Mouse (Mus musculus) gastrocnemius, adult 8-10 months (tissue): ENCODE data around the gene Numa1. TPM values are rescaled to one million over a fixed set of nuclear protein-coding genes. Genes with fewer than 3 reads are reported as not detected.
"Not testable (repeated sequence)": the region's sequence is repeated elsewhere in the genome, so short reads cannot be mapped to it uniquely, and the experiment has no call there.

Source experiments
- DNase-seq, 2 experiments: peaks; one replicate each; pipeline ENCODE4 v3.0.0; 2022; ENCODE audit warnings: low spot score in 2 of 2
- total RNA-seq, 4 experiments: library from RNA; stranded (reverse); gene quantifications; 2 replicates each; pipeline ENCODE4 v1.2.4; 2022

Gene Numa1
- 10 to 100 TPM; 46.9 to 56.4 (median 51.8) TPM for total RNA-seq

DNA sequence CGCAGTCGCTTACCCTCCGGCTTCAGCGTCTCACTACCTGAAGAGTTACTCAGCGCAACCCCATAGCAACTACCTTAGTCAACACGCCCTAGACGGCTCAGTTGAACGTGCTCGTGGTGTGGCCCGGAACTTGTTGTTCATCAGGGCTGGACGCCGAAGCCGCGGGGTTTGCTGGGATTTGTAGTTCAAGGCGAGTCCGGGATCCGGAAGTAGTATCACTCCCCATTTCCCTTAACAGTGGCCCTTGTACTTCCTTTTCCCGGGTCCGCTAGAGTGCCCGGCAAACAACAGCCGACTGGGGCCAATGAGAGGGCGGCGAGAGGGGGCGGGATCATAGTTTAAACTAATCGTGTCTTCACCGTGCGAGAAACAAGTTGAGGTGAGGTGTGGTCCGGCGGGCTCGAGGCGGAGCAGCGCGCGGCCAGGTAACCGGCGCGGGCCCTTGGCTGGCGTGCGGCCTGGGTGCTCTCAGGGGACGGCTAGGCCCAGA, at the start of gene Numa1, which contains the start of gene Lrrc51:
Gene Numa1 (plus strand): TSS at position 361 of the 490 bp plus-strand sequence.
Gene Lrrc51 (minus strand): TSS at position 145 of the 490 bp plus-strand sequence.
- DNase-seq: peak; percentile 92 to 94

DNA sequence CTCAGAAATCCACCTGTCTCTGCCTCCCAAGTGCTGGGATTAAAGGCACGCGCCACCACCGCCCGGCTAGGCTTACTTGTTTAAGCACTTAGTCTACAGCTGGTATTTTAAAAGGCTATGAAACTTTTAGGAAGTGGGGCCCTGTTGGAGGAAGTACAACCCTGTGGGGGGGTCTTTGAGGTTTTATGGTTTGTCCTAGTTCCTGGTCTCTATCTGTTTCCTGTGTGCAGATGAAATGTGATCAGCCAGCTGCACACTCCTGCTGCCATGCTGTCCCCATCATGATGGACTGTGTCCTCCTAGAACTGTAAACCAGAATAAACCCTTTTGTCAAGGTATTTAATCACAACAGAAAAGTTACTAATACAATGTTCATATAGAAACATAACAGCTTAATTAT, 49.8 kb upstream of the Numa1 start:
- no peak for DNase-seq

DNA sequence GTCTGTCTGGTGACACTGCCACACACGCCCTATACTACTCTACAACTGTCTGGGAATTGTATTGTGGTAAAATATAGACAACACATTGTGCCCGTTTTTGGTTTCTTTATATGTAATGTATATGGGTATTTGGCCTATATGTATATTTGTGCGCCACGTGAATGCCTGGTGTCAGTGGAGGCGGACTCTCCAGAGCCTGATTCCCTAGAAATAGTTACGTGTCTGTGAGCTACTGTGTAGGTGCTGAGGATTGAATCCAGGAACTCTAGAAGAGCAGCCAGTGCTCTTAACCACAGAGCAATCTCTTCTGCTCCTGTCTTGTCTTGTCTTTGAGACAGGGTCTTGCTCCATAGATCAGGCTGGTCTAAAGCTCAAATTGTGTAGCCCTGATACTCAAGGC, 47.6 kb upstream of the Numa1 start:
- DNase-seq: no peak

DNA sequence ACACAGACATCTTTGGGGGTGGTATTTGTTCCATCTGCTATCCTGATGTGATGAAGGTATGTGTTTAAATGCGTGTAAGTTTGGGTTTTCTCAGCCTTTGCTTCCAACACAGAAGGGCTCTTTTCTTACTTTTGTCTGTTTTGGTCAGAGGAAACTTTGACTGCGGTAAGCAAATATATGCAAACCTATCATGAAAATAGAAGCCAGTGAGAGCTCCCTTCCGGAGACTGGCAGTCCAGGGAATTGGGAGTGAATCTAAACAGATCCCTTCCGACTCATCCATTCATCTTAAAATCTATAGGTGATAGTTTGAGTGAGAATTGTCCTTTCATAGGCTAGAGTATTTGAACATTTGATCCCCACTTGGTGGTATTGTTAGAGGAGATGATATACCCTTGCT, 45.5 kb upstream of the Numa1 start:
- DNase-seq: no peak

DNA sequence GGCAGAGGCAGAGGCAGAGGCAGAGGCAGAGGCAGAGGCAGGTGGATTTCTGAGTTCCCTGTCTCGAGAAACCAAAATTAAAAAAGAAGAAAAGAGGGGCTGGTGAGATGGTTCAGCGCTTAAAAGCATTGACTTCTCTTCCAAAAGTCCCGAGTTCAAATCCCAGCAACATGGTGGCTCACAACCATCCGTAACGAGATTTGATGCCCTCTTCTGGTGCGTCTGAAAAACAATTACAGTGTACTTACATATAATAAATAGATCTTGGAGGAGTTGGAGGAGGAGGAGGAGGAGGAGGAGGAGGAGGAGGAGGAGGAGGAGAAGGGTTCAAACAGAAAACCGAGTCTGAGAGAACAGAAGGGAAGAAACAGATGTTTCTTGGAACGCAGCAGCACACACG, 38.2 kb upstream of the Numa1 start:
- no peak for DNase-seq

DNA sequence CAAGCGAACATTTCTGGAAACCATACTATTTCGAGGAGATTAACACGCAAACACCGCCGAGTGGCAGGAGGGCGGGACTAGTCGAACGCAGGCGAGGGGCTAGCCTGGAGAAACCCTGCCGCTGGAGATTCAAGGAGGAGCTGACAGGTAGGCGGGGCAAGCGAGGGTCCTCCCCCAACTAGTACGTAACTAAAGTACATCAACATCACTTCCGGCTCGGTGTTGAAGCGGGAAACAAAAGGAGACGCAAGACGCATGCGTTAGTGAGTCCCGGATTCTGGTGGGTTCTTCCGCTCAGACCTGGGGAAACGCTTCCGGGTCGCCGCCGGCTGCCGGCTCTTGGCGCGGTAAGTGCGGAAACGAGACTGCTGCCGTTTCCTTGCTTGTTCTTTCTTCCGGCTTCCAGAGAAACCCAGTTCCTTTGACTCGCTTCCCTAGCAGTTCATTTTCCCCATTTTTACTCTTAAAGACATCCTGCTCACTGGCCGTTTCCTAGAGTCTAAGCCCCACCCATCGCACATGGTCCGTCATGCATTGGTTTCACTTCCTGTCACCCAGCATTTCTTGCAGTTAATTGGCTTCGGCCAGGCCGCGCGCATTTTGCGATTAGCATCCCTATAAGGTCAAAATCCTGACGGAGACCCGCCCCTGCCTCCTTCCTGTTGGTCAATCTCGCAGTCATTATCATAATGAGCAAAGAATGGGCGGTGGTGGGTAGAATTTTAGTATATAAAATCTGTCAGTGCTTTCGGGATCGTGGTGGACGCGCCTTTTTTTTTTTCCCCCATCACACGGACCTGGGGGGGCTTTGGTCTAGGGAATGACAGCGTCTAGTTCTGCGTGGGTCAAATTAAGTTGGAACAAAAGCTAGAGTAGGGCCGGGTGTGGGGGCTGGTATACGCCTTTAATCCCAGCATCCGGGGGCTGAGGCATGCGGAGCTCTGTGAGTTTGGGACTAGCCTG, 37.5 kb upstream of the Numa1 start:
- DNase-seq: peak; percentile 96 to 97

DNA sequence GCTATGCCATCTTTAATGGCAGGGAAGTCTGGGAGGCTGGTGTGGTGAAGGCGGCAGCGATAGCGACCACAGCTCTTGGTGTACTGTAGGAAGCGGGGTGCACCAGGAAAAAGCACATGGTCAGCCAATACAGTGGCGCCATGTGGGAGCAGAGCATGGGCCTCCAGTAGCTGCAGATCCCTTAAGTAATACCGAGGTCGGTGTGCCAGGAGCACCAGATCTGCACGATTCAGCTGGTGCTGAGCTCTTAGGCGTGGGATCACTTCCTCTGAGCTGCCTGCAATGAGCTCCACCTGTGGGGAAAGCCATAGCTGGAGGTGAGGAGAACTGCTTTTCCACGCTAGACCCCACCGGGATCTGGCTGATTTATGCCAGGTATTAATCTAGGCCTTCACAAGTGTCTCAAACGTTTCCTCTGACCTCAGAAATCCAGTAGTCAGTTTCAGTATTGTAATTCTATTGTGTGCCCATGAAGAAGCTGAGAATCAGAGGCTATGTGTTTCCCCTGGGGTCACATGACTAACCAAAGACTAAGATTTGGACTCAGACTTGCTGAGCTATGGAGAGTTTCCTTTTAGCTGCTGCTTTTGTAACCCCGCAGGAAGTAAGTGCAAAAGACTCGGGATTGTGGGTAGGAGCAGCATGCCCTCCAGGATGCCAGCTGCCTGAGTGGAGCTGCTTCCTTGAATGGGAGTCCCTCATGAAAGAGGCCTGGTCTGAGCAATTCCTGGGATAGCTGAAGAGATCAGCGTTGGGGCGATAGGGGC, 33.4 kb upstream of the Numa1 start:
- no peak for DNase-seq

DNA sequence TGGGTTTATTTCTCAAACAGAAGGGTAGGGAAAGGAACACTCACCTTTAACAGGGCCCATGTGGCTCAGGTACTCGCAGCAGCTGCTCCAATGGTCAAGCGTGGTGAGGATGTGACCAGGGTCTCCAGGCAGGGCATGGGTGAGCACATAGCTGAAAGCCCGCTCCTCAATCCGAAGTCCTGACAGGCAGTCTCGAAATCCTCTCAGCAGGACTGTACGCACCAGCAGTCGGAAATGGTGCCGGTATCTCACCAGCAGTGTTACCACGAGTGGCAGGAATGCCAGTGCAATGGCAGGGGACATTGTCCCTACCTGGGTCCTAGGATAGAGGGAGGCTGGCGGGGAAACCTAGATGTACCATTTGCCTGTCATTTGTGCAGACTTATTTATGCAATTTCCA, 31.9 kb upstream of the Numa1 start:
- no peak for DNase-seq

DNA sequence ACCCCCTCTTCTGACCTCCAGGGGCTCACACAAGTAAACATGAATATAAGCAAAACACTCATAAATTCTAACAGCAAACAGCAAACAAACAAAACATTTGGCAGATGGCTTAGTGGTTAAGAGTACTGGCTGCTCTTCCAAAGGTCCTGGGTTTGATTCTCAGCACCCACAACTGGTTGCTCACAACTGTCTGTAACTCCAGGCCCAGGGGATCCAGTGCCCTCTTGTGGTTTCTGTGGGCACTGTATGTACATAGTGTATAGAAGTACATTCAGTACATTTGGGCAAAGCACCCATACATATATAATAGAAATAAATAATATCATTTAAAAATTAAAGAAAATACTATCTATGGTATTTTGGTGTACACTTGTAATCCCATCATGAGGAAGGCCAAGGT, 31.1 kb upstream of the Numa1 start:
- no peak for DNase-seq

DNA sequence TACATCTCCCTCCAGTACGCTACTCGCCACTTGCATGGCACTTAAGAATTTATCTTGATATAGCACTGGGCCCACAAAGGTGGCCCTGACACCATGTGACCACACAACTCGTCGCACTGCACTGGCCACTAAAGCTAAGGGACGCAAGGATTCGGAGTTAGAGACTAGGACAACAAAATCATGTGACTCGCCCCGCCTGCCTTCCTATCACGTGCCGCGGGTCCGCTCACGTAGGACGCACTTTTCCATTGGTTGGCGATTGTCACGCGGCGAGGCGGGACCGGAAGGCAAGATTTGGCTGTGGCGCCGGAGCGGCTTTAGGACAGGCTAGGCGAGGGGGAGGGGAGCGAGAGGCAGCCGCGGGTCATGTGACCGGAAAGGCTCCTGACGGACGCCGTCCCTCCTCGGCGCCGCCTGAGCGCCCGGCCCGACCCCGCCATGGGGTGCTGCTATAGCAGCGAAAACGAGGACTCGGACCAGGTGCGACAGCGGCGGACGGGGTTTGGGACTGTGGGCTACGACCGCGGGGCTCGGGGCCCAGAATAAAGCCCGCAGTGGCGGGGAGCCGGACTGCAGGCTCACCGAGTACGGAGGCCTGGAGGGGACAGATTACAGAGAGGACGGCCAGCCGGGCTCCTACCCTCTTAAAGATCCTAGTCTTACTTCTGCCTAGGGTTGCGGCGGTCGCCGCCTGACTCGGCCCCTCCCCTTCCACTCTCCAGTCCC, 28.2 kb upstream of the Numa1 start, which contains the start of gene Lamtor1:
Gene Lamtor1 (plus strand): TSS at position 344 of the 726 bp plus-strand sequence.
- peak; percentile 99 to 100 for DNase-seq

DNA sequence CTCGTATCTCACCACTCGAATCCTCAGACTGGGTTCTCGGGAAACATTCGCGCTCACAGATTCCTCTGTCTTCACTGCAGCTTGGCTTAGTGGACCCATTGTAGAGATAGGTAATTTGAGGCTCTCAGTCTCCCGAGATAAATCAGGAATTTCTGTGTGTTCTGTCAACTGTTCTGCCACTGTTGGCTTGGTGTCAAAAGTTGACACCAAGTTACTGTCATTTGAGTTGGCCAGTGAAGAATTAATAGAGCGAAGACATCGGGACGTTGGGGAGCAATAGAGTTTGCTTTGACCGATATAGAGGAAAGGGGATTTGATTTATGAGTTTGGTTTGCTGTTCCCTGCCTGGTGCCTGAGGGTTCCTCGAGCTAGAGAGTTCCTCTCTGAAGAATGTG, 27.6 kb upstream of the Numa1 start, which contains the start of gene Tomt:
Gene Tomt (minus strand): TSS at position 73 of the 395 bp plus-strand sequence.
- DNase-seq: no peak

DNA sequence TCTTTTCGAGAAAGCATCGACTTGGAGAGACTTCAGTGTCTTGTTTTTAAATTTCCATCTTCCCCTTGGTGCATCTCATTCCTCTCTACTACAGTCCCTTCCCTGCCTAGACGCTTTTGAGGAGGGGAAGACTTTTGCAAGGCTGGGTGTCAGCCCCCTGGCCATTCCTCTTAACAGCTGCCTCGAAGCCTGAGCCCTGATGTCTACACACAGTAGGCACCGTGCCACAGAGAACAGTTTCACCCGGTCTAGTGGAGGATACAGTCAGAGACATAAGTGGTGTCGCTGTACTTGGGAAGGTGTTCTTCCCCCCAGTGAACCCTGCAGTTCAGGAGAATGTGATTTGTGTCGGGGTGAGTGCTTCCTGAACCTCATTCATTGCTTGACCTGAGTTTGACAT, 27.2 kb upstream of the Numa1 start:
- DNase-seq: no peak

DNA sequence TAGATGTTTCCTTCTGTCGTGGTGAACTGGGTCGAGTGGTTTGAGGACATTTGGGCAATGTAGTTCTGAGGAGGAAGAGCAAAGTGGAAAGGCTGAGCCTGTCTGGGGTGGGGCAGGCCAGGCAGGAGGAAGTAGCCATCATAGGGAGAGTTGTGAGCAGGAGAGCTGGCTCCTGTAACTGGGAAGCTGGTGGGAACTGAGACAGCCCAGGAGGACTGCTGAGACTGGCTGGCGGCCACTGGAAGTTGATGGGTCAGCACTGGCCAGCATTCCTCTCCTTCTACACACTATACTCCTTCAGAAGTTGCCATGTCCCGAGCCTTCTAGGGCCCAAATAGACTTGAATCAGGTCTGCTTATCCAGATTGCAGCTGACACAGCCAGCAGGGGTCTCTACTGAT, 25.5 kb upstream of the Numa1 start:
- peak in 1 of 2 experiments; percentile 53 for DNase-seq

DNA sequence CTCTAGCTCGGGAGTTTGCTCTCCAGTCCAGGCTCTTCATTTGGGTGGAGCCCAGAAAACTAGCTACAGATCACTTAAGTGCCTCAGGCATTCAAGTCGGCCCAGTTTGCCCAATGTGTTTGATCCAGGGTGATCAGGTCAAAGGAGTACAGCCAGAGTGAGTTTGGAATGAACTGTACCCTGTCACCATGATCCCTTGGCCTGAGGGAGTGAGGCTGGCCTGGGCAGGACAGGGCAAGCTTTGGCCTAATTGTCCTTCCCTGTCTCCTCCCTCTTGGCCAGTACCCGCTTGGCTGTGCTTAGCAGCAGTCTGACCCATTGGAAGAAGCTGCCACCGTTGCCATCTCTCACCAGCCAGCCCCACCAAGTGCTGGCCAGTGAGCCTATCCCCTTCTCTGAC, 23.8 kb upstream of the Numa1 start:
- peak; percentile 44 to 56 for DNase-seq

DNA sequence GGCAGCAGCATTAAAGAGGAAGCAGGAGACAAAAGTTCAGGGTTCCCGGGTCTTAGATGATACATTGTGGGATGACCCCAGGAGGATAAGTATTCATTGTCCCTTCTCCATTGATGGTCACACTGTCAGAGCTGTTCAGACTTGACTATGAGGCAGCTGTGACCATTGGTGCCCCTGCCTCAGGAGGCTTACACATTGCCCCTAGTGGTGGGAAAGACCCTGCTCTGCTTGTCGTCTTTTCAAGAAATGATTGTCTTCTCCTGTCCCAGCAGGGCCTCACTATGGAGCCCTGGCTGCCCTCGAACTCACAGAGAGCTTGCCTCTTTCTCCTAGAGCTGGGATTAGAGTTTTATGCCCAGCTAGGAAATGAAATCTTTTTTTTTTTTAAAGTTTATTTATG, 21.9 kb upstream of the Numa1 start:
- no peak for DNase-seq

DNA sequence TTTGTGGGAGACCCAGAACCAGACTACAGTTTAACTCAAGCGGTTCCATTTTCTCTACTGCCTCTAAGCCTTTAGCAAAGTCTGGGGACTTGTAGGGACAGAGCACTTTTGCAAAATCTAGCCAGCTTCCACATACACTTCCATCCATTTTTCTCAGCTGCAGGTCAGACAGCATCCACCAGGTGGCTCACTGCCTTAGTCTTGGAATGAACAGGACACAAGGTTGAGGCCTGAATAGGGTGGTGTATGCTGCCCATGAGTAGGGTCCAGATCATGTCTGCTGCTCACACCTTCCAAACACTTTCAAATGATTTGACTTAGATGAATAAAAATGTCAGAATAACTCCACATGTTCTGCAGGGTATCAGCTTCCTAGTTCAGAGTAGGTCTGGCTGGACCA, 15.8 kb upstream of the Numa1 start:
- DNase-seq: peak in 1 of 2 experiments; percentile 45

DNA sequence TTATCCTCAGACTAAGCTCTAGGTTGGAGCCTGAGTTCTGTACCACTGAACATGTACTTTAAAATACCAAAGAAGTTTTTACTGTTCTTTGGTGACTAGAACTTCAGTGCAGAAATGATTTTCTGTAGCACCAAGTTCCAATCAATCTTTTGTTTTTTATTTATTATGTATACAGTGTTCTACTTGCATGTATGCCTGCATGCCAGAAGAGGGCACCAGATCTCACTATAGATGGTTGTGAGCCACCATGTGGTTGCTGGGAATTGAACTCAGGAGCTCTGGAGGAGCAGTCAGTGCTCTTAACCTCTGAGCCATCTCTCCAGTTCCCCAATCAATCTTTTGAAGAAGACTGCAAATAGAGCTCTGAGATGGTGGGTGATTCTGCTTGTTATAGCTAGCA, 8.0 kb upstream of the Numa1 start:
- DNase-seq: not testable (repeated sequence)

DNA sequence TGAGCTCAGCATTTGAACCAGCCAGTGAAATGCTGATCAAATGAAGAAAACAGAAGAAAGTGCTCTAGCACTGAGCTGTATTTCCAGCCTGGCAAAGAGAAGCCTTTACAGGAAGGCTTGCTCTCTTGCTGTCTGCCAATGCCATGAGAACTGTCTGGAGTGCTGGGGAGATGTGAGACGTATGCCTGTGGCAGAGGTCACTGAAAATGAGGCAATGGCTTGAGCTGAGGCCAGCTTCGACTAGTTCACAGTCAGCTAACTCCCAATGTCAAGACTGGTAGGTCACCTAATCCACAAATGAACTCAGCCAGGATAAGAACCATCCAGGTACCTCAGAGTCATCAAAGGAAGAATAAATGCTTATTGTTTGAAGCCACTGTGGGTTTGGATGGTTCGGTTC, 5.8 kb upstream of the Numa1 start:
- DNase-seq: no peak

DNA sequence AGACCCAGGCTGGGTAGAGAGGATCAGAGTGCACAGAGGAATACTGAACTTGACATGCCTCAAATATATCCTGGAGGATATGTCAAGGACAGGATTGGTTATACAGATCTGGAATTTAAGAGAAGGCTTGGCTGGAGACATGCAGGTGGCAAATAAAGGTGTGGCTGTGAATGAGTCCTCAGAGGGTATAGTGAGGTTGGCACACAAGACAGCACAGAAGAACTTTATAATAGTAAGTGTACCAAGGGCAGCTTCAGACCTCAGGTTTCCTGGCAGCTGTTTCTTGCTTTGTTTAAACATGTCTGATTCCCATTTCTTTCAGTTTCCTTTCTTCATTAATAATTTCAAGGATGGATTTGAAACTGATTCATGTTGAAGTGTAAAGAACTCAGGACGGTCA, 1.4 kb upstream of the Numa1 start:
- no peak for DNase-seq

DNA sequence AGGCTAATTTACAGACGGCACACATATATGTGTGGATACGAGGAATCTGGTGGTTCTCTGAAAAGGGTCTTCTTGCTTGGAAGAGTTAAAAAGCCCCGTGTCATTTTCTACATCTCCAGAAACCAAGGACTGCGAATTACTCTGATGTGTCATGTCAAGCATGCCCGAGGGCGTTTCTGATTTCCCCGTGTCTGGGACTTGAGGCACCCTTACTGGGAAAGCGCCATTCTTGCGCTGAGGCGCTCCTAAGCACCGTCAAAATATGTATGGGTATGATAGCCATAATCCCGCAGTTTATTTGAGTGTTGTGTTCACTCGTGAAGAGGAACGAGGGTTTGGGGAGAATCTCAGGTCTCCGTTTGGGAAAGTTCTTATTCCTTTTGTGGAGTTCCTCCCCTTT, 611 bp upstream of the Numa1 start:
- DNase-seq: peak in 1 of 2 experiments; percentile 12

DNA sequence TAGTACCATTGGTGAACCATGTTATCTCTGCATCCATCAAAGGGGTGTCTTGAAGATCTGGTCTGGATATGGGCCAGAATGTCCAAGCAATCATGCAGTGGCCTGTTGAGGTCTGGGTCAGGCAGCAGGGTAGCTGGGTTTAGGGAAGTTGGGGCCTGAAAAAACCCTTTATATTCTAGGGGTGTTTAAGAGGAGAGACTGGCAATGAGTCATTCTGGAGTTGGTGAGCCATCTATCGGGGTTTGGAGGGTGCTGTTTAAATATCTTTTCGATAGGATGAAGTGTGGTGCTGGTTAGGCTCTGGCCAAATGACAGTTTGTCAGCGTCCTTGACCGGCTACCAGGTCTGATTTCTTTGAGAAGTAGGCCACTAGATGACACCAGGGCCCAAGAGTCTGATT, 2.0 kb downstream of the Numa1 start:
- DNase-seq: no peak
